ENCODE assay signal across 8 mouse cellular contexts in the genomic region with DNA sequence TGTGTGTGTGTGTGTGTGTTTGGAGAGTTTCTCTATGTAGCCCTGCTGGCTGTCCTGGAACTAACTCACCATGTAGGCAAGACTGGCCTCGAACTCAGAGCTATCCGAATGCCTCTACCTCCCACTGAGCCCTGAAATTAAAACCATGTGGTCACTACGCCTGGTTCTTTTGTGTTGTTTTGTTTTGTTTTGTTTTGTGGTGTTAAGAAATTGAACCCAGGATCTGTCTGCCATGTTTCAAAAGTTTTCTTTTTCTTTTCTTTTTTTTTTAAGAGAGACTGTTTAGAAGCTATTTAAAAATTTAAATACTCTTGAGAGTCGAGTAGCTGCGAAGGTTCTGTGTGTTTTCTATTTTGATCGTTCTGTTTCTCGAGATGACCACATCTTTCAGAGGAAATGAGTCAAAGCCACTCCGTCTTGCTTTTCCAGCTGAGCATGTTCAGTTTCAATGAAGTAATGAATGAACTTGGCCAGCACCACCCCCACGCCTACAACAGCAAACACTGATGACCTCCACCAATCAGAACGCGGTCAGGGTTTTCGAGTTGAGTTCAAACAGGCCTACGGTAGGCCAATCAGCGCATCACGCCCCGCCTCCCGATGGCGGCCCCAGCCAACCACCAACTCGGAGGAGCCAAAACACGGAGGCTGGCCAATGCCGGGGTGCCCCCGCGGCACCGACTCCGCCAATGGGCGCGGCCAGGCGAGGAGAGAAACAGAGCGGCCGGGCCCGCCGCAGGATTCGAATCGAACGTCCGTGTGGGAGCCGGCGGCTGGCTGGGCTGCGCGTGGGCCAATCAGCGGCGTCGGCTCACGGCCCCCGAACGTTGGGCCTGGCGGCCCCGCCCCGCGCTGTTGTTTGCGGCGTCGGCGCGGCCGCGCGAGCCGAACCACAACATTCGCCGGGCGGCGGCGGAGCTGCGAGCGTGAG. TPM values are rescaled to one million over a fixed set of nuclear protein-coding genes. Genes with fewer than 3 reads are reported as not detected.
DNase-seq lines count a peak whose midpoint lies in the region; ATAC-seq and TF ChIP-seq lines count a peak whose summit lies in the region.

A gene (plus strand): TSS at position 739 of the 931 bp plus-strand sequence.

- TF ChIP-seq POLR2A in lung, adult 2 months (IDR thresholded peaks at IDR 0.05; ENCODE audit: borderline replicate concordance, extremely low read depth, low read depth, low read length), result peak; percentile 58; the same call in 1 of the 2 replicates

- H3K9ac ChIP-seq in ES-E14 (ENCODE audit: insufficient read depth, low read depth, low read length, poor library complexity, severe bottlenecking), result peak within 1 kb of the TSS; percentile 84
- peak within 1 kb of the TSS; percentile 95 for H3K9ac ChIP-seq in forebrain, embryonic 15.5 days (replicated peaks)

- 1% methylated on average over 65 of the region's 66 CpGs for WGBS in forebrain, embryonic 15.5 days
- 2% methylated on average over 66 of the region's 66 CpGs for WGBS in lung, adult 2 months

- in situ Hi-C loops in ES-E14 (cut with MboI; ENCODE audit: low sequenced_read_pairs in 2 of 2, unreplicated experiment in 2 of 2), result no loop called here

- H3K4me2 ChIP-seq in forebrain, embryonic 15.5 days (replicated peaks), result peak within 1 kb of the TSS; percentile 84

- peak within 1 kb of the TSS; percentile 78 to 97 for H3K4me3 ChIP-seq in ES-E14 (ENCODE audit: insufficient read depth in 1 of 2, low read depth in 1 of 2, low read length in 2 of 2, poor library complexity in 1 of 2, severe bottlenecking in 1 of 2)
- peak within 1 kb of the TSS; percentile 91 for H3K4me3 ChIP-seq in forebrain, embryonic 15.5 days
- peak within 1 kb of the TSS; percentile 91 for H3K4me3 ChIP-seq in lung, adult 2 months (replicated peaks; ENCODE audit: extremely low read depth, low read depth, low read length)

- peak; percentile 98 for ATAC-seq in forebrain, embryonic 15.5 days (replicated peaks)
- peak; percentile 90 for ATAC-seq in neutrophil, adult 5-6 weeks (ENCODE audit: extremely low read depth, insufficient number of reproducible peaks, low FRiP score, poor library complexity, severe bottlenecking)

- DNase-seq in ES-E14 (ENCODE audit: low read depth, low spot score), result peak; percentile 98
- DNase-seq in cerebellum, adult 11-12 months, result peak; percentile 99
- peak; percentile 100 for DNase-seq in heart, postnatal 25 days (ENCODE audit: low spot score)
- DNase-seq in layer of hippocampus, adult 18-20 months (ENCODE audit: low spot score in 2 of 2), result peak; percentile 99
- DNase-seq in lung, adult 2 months, result peak; percentile 97
- DNase-seq in thymus, adult 18-20 months, result peak; percentile 99 to 100

- intact Hi-C loops in heart, postnatal 25 days (cut with DNase I), result no loop called here

- H3K36me3 ChIP-seq in ES-E14 (ENCODE audit: control insufficient read depth, insufficient read depth, low read length, poor library complexity, severe bottlenecking), result peaks cover 27% of the 10 kb centered on the region
- peaks cover 6% of the 10 kb centered on the region; the same call in 1 of the 2 replicates for H3K36me3 ChIP-seq in forebrain, embryonic 15.5 days

- peaks cover 22 to 27% of the 10 kb centered on the region in 2 experiments for H3K4me1 ChIP-seq in ES-E14 (ENCODE audit: control insufficient read depth in 2 of 2, insufficient read depth in 2 of 2, low read length in 2 of 2, poor library complexity in 1 of 2)
- peaks cover 33% of the 10 kb centered on the region for H3K4me1 ChIP-seq in forebrain, embryonic 15.5 days
- H3K4me1 ChIP-seq in lung, adult 2 months (ENCODE audit: control insufficient read depth, insufficient read depth, low read length), result peaks cover 16% of the 10 kb centered on the region

- H3K27me3 ChIP-seq in forebrain, embryonic 15.5 days, result no peaks in the 10 kb centered on the region

- H3K9me3 ChIP-seq in ES-E14 (ENCODE audit: control insufficient read depth, insufficient read depth, low read depth, low read length), result no peaks in the 10 kb centered on the region
- no peaks in the 10 kb centered on the region for H3K9me3 ChIP-seq in forebrain, embryonic 15.5 days

- peak within 1 kb of the TSS; percentile 63 for H3K27ac ChIP-seq in ES-E14 (ENCODE audit: insufficient read depth, low read depth, low read length, poor library complexity, severe bottlenecking)
- H3K27ac ChIP-seq in forebrain, embryonic 15.5 days (replicated peaks), result peak within 1 kb of the TSS; percentile 95

- TF ChIP-seq CTCF in lung, adult 2 months (IDR thresholded peaks at IDR 0.05; ENCODE audit: insufficient read depth, low read length), result no peak

TF ChIP-seq in ES-E14, 5 proteins besides CTCF, POLR2A, EP300 and RAD21:
- TF ChIP-seq ZNF384 (IDR thresholded peaks at IDR 0.05; ENCODE audit: low read depth, low read length) (no peak), HCFC1 (IDR thresholded peaks at IDR 0.05; ENCODE audit: borderline replicate concordance, insufficient read depth, low read length) (0 out of 2 replicates have a peak, but pooled peaks have one; percentile 24), MAFK (IDR thresholded peaks at IDR 0.05; ENCODE audit: insufficient read depth, low read depth, low read length) (no peak), CHD2 (IDR thresholded peaks at IDR 0.05; ENCODE audit: low read depth, low read length) (peak; percentile 85), ZC3H11A (IDR thresholded peaks at IDR 0.05; ENCODE audit: borderline replicate concordance, low read depth, low read length) (no peak)

RNA-seq across cellular contexts. Expression of the gene that starts here (rescaled TPM):
- 106 and 117 TPM in 2 replicates for total RNA-seq in ES-E14 (2012; rRNA removed)
- polyA plus RNA-seq in forebrain, embryonic 15.5 days (2015; fragmentation: Nextera tagmentation; extraction: Ambion mirVana), result 58.8 and 59.5 TPM in 2 replicates
- total RNA-seq in heart, postnatal 25 days (2021), result 10 to 100 TPM; 36.7 to 37.9 TPM
- 10 to 100 TPM; 33.3 to 40.5 TPM for total RNA-seq in layer of hippocampus, adult 18-20 months (2021)
- polyA plus RNA-seq in lung, adult 2 months (2012; rRNA removed), result 159 and 160 TPM in 2 replicates
- 82.2 and 89.0 TPM in 2 replicates for total RNA-seq in neutrophil, adult 5-6 weeks (2017)

Comparison
In these comparisons a context has a peak if more than half of its experiments do, and no peak if none do; other contexts are left out.
1. Peak in every context shown above with its lines: DNase-seq, ATAC-seq, H3K4me3 ChIP-seq and H3K27ac ChIP-seq.